Mouse (Mus musculus) kidney, adult 2 months (tissue): ENCODE measurements at regions not wholly inside any gene's neighbourhood (a gene's known extent, or its start where the extent isn't known, plus 50 kb on each side); places are given as distances from the start of the nearest gene placed in this dataset.

Experiments
- CTCF ChIP-seq: fragments of 200-500 bp; conservative IDR thresholded peaks from 2 replicates; pipeline ENCODE4 v1.5.1; 2011; ENCODE audit warnings: low read depth, mild to moderate bottlenecking, control low read depth, low read length, moderate library complexity, mixed read lengths; ENCODE audit not compliant: insufficient read depth, insufficient read length
- POLR2A ChIP-seq: fragments of 200-500 bp; IDR thresholded peaks from one replicate; pipeline ENCODE4 v1.6.1; 2011; ENCODE audit warnings: low read depth, low read length, control low read depth

DNA sequence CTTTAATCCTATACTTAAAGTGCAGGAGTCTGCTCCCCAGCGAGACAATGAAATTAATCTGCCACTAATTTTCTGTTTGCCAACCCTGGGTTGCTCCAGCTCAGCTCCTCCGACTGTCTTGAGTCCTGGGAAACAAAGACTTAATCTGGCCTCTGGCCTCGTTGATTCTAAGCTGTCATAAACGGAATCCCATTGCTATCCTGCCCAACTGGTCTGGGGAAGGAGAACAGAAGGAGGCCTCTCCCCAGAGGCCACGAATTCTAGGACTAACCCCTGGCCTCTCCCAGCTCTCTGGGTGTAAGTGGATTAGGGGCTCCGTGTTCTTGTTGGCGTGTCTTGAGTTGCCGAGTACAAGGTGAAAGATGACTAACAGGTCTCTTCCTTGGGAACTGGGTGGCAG is 219.8 kb downstream of the Uaca start:
- no peak for TF ChIP-seq POLR2A
- TF ChIP-seq CTCF = no peak
